Mouse (Mus musculus): ENCODE data around the gene Cst12.
"Not testable (repeated sequence)": the region's sequence is repeated elsewhere in the genome, so short reads cannot be mapped to it uniquely, and the experiment has no call there.

Cst12 gene

GRCm38 (mm10) chr2:148789142-148789541 lies at the start of gene Cst12:
Gene Cst12 (plus strand): TSS chr2:148789361.
- DNase-seq (ENCODE audit: low read depth, low spot score) = no peak

GRCm38 (mm10) chr2:148743001-148743400 lies 46.2 kb upstream of the Cst12 start:
- no peak for DNase-seq (ENCODE audit: low read depth, low spot score)

- no peak for DNase-seq (ENCODE audit: low read depth, low spot score)
These were observed 45.2 kb upstream of the Cst12 start for GRCm38 (mm10) chr2:148743846-148744407.

GRCm38 (mm10) chr2:148750058-148750457 lies 39.1 kb upstream of the Cst12 start, which contains the start of gene Cstl1:
Gene Cstl1 (plus strand): TSS chr2:148750358.
- no peak for DNase-seq (ENCODE audit: low read depth, low spot score)

- peak; percentile 70 for DNase-seq (ENCODE audit: low read depth, low spot score)
These were observed 37.0 kb upstream of the Cst12 start for GRCm38 (mm10) chr2:148751893-148752813.

- DNase-seq (ENCODE audit: low read depth, low spot score) = no peak
These were observed 34.8 kb upstream of the Cst12 start for GRCm38 (mm10) chr2:148754310-148754846.

GRCm38 (mm10) chr2:148763648-148764388 lies 25.3 kb upstream of the Cst12 start:
- DNase-seq (ENCODE audit: low read depth, low spot score) = no peak

GRCm38 (mm10) chr2:148771397-148771796 lies 17.8 kb upstream of the Cst12 start, which contains the start of gene Cst11:
Gene Cst11 (minus strand): TSS chr2:148771497.
- DNase-seq (ENCODE audit: low read depth, low spot score) = not testable (repeated sequence)

GRCm38 (mm10) chr2:148781709-148782108 lies 7.5 kb upstream of the Cst12 start, which contains the start of gene 8030411F24Rik:
Gene 8030411F24Rik (plus strand): TSS chr2:148782009.
- no peak for DNase-seq (ENCODE audit: low read depth, low spot score)

- no peak for DNase-seq (ENCODE audit: low read depth, low spot score)
These were observed 9.3 kb downstream of the Cst12 start, which contains the start of gene Cst8 for GRCm38 (mm10) chr2:148798485-148798884. Gene Cst8 (plus strand): TSS chr2:148798785.

- no peak for DNase-seq (ENCODE audit: low read depth, low spot score)
These were observed 12.3 kb downstream of the Cst12 start for GRCm38 (mm10) chr2:148801491-148801921.

- no peak for DNase-seq (ENCODE audit: low read depth, low spot score)
These were observed 17.5 kb downstream of the Cst12 start for GRCm38 (mm10) chr2:148806696-148807095.

GRCm38 (mm10) chr2:148819909-148820308 lies 30.7 kb downstream of the Cst12 start, which contains the start of gene Cst13:
Gene Cst13 (plus strand): TSS chr2:148820081.
- no peak for DNase-seq (ENCODE audit: low read depth, low spot score)

GRCm38 (mm10) chr2:148825986-148826385 lies 36.8 kb downstream of the Cst12 start:
- DNase-seq (ENCODE audit: low read depth, low spot score) = no peak

GRCm38 (mm10) chr2:148834912-148835311 lies 45.8 kb downstream of the Cst12 start, which contains the start of gene Cst9:
Gene Cst9 (plus strand): TSS chr2:148835147.
- DNase-seq (ENCODE audit: low read depth, low spot score) = no peak

GRCm38 (mm10) chr2:148838075-148838777 lies 49.1 kb downstream of the Cst12 start:
- DNase-seq (ENCODE audit: low read depth, low spot score) = no peak

- DNase-seq (ENCODE audit: low read depth, low spot score) = no peak
These were observed 50.1 kb downstream of the Cst12 start for GRCm38 (mm10) chr2:148839224-148839623.
